ENCODE assay signal across 20 mouse cellular contexts in genomic region chr11:88218586-88218985, GRCm38 (mm10).
"Had no signal": no experiment of that assay in that cellular context is flagged by ENCODE, and none has a peak within 500 bp of the region (broad histone marks: within the 10 kb centered on the region; RNA-seq: fewer than 3 reads in every experiment).

No protein-coding gene starts in this region.

- H3K4me3 ChIP-seq: limb, embryonic 12.5 days; limb, embryonic 15.5 days; midbrain, embryonic 13.5 days had no signal

- DNase-seq: kidney, adult 9 months; kidney, postnatal 14 days; kidney, postnatal 4 days; left cerebral cortex, postnatal 4 days; liver, postnatal 0 days; lung, embryonic 14.5 days; right cerebral cortex, adult 18-20 months; right cerebral cortex, postnatal 14 days; right cerebral cortex, postnatal 4 days; thymus, adult 2 months; thymus, postnatal 14 days; thymus, postnatal 4 days had no signal

- H3K36me3 ChIP-seq: limb, embryonic 12.5 days; limb, embryonic 15.5 days; midbrain, embryonic 13.5 days had no signal

- H3K27ac ChIP-seq: limb, embryonic 12.5 days; limb, embryonic 15.5 days; liver, embryonic 14.5 days; macrophage; midbrain, embryonic 13.5 days; stomach, postnatal 0 days had no signal

- H3K9ac ChIP-seq: limb, embryonic 12.5 days; limb, embryonic 15.5 days; liver, embryonic 14.5 days; liver, postnatal 0 days; lung, embryonic 14.5 days; midbrain, embryonic 13.5 days had no signal

- H3K9me3 ChIP-seq: limb, embryonic 12.5 days; limb, embryonic 15.5 days; midbrain, embryonic 13.5 days had no signal

- H3K4me1 ChIP-seq: limb, embryonic 12.5 days had no signal

- ATAC-seq: liver, postnatal 0 days; lung, postnatal 0 days; midbrain, embryonic 13.5 days had no signal

- H3K4me2 ChIP-seq: limb, embryonic 12.5 days; limb, embryonic 15.5 days; liver, embryonic 11.5 days; lung, embryonic 14.5 days; midbrain, embryonic 13.5 days had no signal

- H3K27me3 ChIP-seq: limb, embryonic 12.5 days; limb, embryonic 15.5 days; midbrain, embryonic 13.5 days had no signal
